Mouse (Mus musculus): ENCODE data around the gene Abr. TPM values are rescaled to one million over a fixed set of nuclear protein-coding genes. Genes with fewer than 3 reads are reported as not detected.
A peak's percentile ranks its signal among the peaks of the same experiment; 100 is the strongest.

Gene Abr
- total RNA-seq, 2 experiments from 2014 or later: 7.5 to 15.8 TPM

GRCm38 (mm10) chr11:76476376-76477094 is 145.6 kb downstream of the Abr start:
- no peak for ATAC-seq (replicated peaks; ENCODE audit: low FRiP score, poor library complexity, severe bottlenecking)

- ATAC-seq (replicated peaks; ENCODE audit: low FRiP score, poor library complexity, severe bottlenecking): no peak
Observed at GRCm38 (mm10) chr11:76472617-76473016, 149.5 kb downstream of the Abr start.

GRCm38 (mm10) chr11:76469311-76469998 is 152.7 kb downstream of the Abr start:
- no peak for ATAC-seq (replicated peaks; ENCODE audit: low FRiP score, poor library complexity, severe bottlenecking)

GRCm38 (mm10) chr11:76468347-76468746 is 153.8 kb downstream of the Abr start:
- ATAC-seq (replicated peaks; ENCODE audit: low FRiP score, poor library complexity, severe bottlenecking): no peak

GRCm38 (mm10) chr11:76467487-76468005 is 154.6 kb downstream of the Abr start:
- ATAC-seq (replicated peaks; ENCODE audit: low FRiP score, poor library complexity, severe bottlenecking): no peak

- ATAC-seq (replicated peaks; ENCODE audit: low FRiP score, poor library complexity, severe bottlenecking): no peak
Observed at GRCm38 (mm10) chr11:76467073-76467472, 155.0 kb downstream of the Abr start.

GRCm38 (mm10) chr11:76465879-76466278 is 156.2 kb downstream of the Abr start:
- no peak for ATAC-seq (replicated peaks; ENCODE audit: low FRiP score, poor library complexity, severe bottlenecking)

GRCm38 (mm10) chr11:76461696-76462095 is 160.4 kb downstream of the Abr start:
- ATAC-seq (replicated peaks; ENCODE audit: low FRiP score, poor library complexity, severe bottlenecking): no peak

GRCm38 (mm10) chr11:76461201-76461600 is 160.9 kb downstream of the Abr start:
- no peak for ATAC-seq (replicated peaks; ENCODE audit: low FRiP score, poor library complexity, severe bottlenecking)

- ATAC-seq (replicated peaks; ENCODE audit: low FRiP score, poor library complexity, severe bottlenecking): no peak
Observed at GRCm38 (mm10) chr11:76459489-76459888, 162.6 kb downstream of the Abr start.

GRCm38 (mm10) chr11:76458730-76459129 is 163.4 kb downstream of the Abr start:
- ATAC-seq (replicated peaks; ENCODE audit: low FRiP score, poor library complexity, severe bottlenecking): no peak

- no peak for ATAC-seq (replicated peaks; ENCODE audit: low FRiP score, poor library complexity, severe bottlenecking)
Observed at GRCm38 (mm10) chr11:76456897-76457296, 165.2 kb downstream of the Abr start.

GRCm38 (mm10) chr11:76456233-76456632 is 165.9 kb downstream of the Abr start:
- peak; percentile 86 for ATAC-seq (replicated peaks; ENCODE audit: low FRiP score, poor library complexity, severe bottlenecking)

- no peak for ATAC-seq (replicated peaks; ENCODE audit: low FRiP score, poor library complexity, severe bottlenecking)
Observed at GRCm38 (mm10) chr11:76454492-76454891, 167.6 kb downstream of the Abr start.

- no peak for ATAC-seq (replicated peaks; ENCODE audit: low FRiP score, poor library complexity, severe bottlenecking)
Observed at GRCm38 (mm10) chr11:76450202-76450561, 171.9 kb downstream of the Abr start.

GRCm38 (mm10) chr11:76449520-76450201 is 172.5 kb downstream of the Abr start:
- ATAC-seq (replicated peaks; ENCODE audit: low FRiP score, poor library complexity, severe bottlenecking): no peak

- ATAC-seq (replicated peaks; ENCODE audit: low FRiP score, poor library complexity, severe bottlenecking): no peak
Observed at GRCm38 (mm10) chr11:76446251-76446650, 175.9 kb downstream of the Abr start.

- ATAC-seq (replicated peaks; ENCODE audit: low FRiP score, poor library complexity, severe bottlenecking): no peak
Observed at GRCm38 (mm10) chr11:76445459-76445858, 176.7 kb downstream of the Abr start.

GRCm38 (mm10) chr11:76439666-76440065 is 182.4 kb downstream of the Abr start:
- ATAC-seq (replicated peaks; ENCODE audit: low FRiP score, poor library complexity, severe bottlenecking): no peak

- no peak for ATAC-seq (replicated peaks; ENCODE audit: low FRiP score, poor library complexity, severe bottlenecking)
Observed at GRCm38 (mm10) chr11:76436864-76437437, 185.2 kb downstream of the Abr start.
